Mouse (Mus musculus) heart, embryonic 14.5 days (tissue): ENCODE data around the gene Mall. TPM values are rescaled to one million over a fixed set of nuclear protein-coding genes. Genes with fewer than 3 reads are reported as not detected.

ENCODE experiments used
- ATAC-seq: fragments of 200-750 bp; cut with Nextera tagmentation; 2 replicates; pipeline ENCODE4 v1.8.0; 2017; ENCODE audit warnings: low read depth, moderate TSS enrichment; ENCODE audit not compliant: insufficient number of reproducible peaks, insufficient read depth, low FRiP score
- H3K27ac ChIP-seq, 2 experiments: fragments of 200-500 bp in 1 of 2; fragments of 300-500 bp in 1 of 2; sonication (generic) in 1 of 2; replicated peaks in 1 of 2; 2 replicates each; pipeline ENCODE4 v1.5.1; 2012 to 2014; ENCODE audit warnings: low read depth in 2 of 2, low read length in 2 of 2, control low read depth in 1 of 2, mild to moderate bottlenecking in 1 of 2, mixed read lengths in 1 of 2; ENCODE audit not compliant: control insufficient read depth in 1 of 2, insufficient read depth in 1 of 2
- H3K27me3 ChIP-seq: fragments of 300-500 bp; sonication (generic); 2 replicates; pipeline ENCODE4 v1.6.1; 2014; ENCODE audit warnings: mild to moderate bottlenecking, low read length, control low read depth; ENCODE audit not compliant: control insufficient read depth, insufficient read depth
- H3K36me3 ChIP-seq: fragments of 300-500 bp; sonication (generic); 2 replicates; pipeline ENCODE4 v1.6.1; 2014; ENCODE audit warnings: mild to moderate bottlenecking, control low read depth, low read length, mixed read lengths; ENCODE audit not compliant: control insufficient read depth, insufficient read depth
- H3K4me1 ChIP-seq, 2 experiments: fragments of 200-500 bp in 1 of 2; fragments of 300-500 bp in 1 of 2; sonication (generic) in 1 of 2; 2 replicates each; pipeline ENCODE4 v1.6.1; 2012 to 2014; ENCODE audit warnings: low read length in 2 of 2, control low read depth in 1 of 2, mixed read lengths in 1 of 2; ENCODE audit not compliant: control insufficient read depth in 2 of 2, insufficient read depth in 2 of 2
- H3K4me2 ChIP-seq: fragments of 300-500 bp; sonication (generic); 2 replicates; pipeline ENCODE4 v1.6.1; 2014; ENCODE audit warnings: mild to moderate bottlenecking, low read length
- H3K4me3 ChIP-seq, 2 experiments: fragments of 200-500 bp in 1 of 2; fragments of 300-500 bp in 1 of 2; sonication (generic) in 1 of 2; 2 replicates each; pipeline ENCODE4 v1.5.1; 2012 to 2014; ENCODE audit warnings: low read length in 2 of 2, mild to moderate bottlenecking in 2 of 2, control low read depth in 1 of 2, low read depth in 1 of 2, moderate library complexity in 1 of 2; ENCODE audit not compliant: control insufficient read depth in 1 of 2, insufficient read depth in 1 of 2
- H3K9ac ChIP-seq: fragments of 300-500 bp; sonication (generic); 2 replicates; pipeline ENCODE4 v1.6.1; 2014; ENCODE audit warnings: mild to moderate bottlenecking, low read length
- H3K9me3 ChIP-seq: fragments of 300-500 bp; sonication (generic); 2 replicates; pipeline ENCODE4 v1.6.1; 2016; ENCODE audit warnings: low read length, control low read depth; ENCODE audit not compliant: control insufficient read depth
- WGBS: fragments of 180-500 bp; shearing (Covaris S2); extraction: QIAGEN DNeasy Blood & Tissue Kit; methylation state at CpG from one replicate; pipeline ENCODE4 v1.1.7; 2014; 5-methylcytosine and 5-hydroxymethylcytosine counted together
- polyA plus RNA-seq: library from polyadenylated mRNA; unstranded; fragments of >200 nt; fragmentation: Nextera tagmentation; extraction: Ambion mirVana; gene quantifications from 2 replicates; pipeline ENCODE4 v1.2.1, GENCODE M21; 2014

The Mall gene
- polyA plus RNA-seq, 1 experiment from 2014 or later: 7.2 TPM

- H3K4me1 ChIP-seq: no peaks in the 10 kb centered on the region
- no peak overlapping the region for H3K4me3 ChIP-seq
- no peak overlapping the region for H3K4me2 ChIP-seq
- H3K27me3 ChIP-seq: no peaks in the 10 kb centered on the region
- H3K27ac ChIP-seq: no peak overlapping the region
- H3K9ac ChIP-seq: no peak overlapping the region
- H3K9me3 ChIP-seq: no peaks in the 10 kb centered on the region
- WGBS: 61% methylated on average over 3 of the region's 3 CpGs
- H3K36me3 ChIP-seq: no peaks in the 10 kb centered on the region
- ATAC-seq: no peak
Observed at GRCm38 (mm10) chr2:127708060-127708459, 21.7 kb downstream of the Mall start.

- H3K4me3 ChIP-seq: no peak overlapping the region
- H3K4me1 ChIP-seq: no peaks in the 10 kb centered on the region
- no peak for ATAC-seq
- no peak overlapping the region for H3K9ac ChIP-seq
- H3K27me3 ChIP-seq: no peaks in the 10 kb centered on the region
- no peaks in the 10 kb centered on the region for H3K36me3 ChIP-seq
- no peak overlapping the region for H3K27ac ChIP-seq
- H3K9me3 ChIP-seq: no peaks in the 10 kb centered on the region
- 85% methylated on average over 6 of the region's 6 CpGs for WGBS
- no peak overlapping the region for H3K4me2 ChIP-seq
Observed at GRCm38 (mm10) chr2:127705267-127705666, 24.5 kb downstream of the Mall start.

DNA sequence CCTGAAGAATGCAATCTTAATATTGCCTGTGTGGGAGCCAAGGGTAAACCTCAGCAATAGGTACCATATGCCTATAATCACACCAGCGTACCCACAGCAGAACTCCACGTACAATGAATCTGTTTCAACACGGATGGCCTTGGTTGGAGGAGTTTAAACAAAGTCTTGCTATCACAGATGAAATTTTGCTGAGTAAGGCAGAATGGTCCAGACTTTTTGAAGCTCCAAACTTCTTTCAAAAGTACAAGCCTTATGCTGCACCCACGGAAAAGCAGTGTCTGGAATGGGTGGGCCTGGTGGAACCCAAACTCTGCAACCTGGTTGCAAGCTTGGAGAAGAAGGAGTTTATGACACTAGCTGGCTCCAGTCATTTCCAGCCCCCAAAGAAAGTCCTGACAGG is 40.5 kb downstream of the Mall start:
- no peaks in the 10 kb centered on the region for H3K4me1 ChIP-seq
- no peak overlapping the region for H3K9ac ChIP-seq
- 80% methylated on average over 4 of the region's 4 CpGs for WGBS
- ATAC-seq: no peak
- H3K27ac ChIP-seq: no peak overlapping the region
- no peaks in the 10 kb centered on the region for H3K36me3 ChIP-seq
- no peaks in the 10 kb centered on the region for H3K9me3 ChIP-seq
- H3K27me3 ChIP-seq: no peaks in the 10 kb centered on the region
- H3K4me2 ChIP-seq: no peak overlapping the region
- H3K4me3 ChIP-seq: no peak overlapping the region

DNA sequence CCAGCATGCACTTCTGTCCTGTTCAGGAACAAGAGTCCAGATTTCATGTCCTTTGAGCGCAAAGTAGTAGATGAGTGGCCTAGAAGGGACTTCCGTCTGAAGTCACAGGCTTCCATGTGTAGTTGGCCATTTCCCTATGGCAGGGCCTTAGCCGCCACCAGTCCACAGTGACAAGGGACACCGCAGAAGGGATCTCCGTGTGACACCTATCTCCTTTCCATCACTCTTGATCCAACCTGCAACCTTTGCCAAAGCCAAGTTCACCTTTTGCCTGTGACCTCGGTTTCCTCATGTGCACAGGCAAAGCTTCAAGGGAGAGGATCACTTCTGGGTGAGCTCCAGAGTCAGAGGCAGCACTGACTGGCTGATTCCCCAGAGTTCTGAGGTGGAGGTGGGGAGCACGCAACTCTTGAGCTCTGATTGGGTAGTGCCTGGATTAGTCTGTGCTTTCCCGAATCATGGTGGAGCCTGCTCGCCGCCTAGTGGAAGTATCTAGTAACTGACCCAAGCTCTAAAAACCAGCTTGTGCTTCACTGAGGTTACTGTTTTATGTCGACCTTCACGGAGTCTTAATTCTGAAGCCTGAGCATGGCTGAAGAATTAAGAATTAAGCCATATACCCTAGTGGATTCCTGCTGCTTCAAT is 45.9 kb downstream of the Mall start:
- Histone ChIP-seq H3K9ac (no peak overlapping the region), H3K36me3 (no peaks in the 10 kb centered on the region), H3K9me3 (no peaks in the 10 kb centered on the region), H3K27ac (no peak overlapping the region), H3K27me3 (no peaks in the 10 kb centered on the region), H3K4me3 (no peak overlapping the region), H3K4me1 (peaks cover 0 to 2% of the 10 kb centered on the region in 2 experiments; a peak in 1 of 4 replicates), H3K4me2 (no peak overlapping the region)
- WGBS: 34% methylated on average over 12 of the region's 12 CpGs
- ATAC-seq: no peak

DNA sequence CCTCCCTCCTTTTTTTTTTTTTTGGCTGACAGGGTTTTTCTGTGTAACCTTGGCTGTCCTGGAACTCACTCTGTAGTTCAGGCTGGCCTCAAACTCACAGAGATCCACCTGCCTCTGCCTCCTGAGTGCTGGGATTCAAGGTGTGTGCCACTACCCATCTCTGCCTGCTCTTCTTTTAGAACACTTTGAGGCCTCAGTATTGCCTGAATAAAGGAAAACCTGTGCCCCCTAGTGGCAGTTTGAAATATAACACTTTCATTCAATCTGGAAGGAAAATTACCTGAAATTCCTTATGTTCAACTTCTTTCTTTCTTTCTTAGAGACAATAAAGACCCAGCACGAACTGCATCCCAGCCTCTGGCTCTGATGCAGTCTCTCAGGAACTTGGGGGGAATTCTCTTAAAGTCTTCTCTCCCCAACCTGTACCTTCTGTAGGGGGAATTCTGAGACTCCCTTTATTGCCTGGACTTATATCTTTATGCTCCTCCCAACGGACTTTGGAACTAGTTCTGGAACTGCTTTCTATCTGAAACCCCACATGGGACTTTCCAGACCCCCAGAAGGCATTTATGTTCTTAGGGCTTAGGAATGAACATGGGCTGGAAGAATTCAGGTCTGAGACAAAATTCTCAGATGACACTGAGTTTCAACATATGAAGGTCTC is 61.8 kb downstream of the Mall start:
- H3K9me3 ChIP-seq: no peaks in the 10 kb centered on the region
- peaks cover 8% of the 10 kb centered on the region; the same call in 1 of the 2 replicates for H3K27me3 ChIP-seq
- H3K27ac ChIP-seq: no peak overlapping the region
- no peak overlapping the region for H3K9ac ChIP-seq
- ATAC-seq: no peak
- no peak overlapping the region for H3K4me3 ChIP-seq
- no peaks in the 10 kb centered on the region for H3K36me3 ChIP-seq
- no peak overlapping the region for H3K4me2 ChIP-seq
- 22% methylated on average over 2 of the region's 2 CpGs for WGBS
- H3K4me1 ChIP-seq: no peaks in the 10 kb centered on the region

GRCm38 (mm10) chr2:127667015-127667414 is 62.7 kb downstream of the Mall start:
- Histone ChIP-seq H3K4me3 (no peak overlapping the region), H3K9me3 (no peaks in the 10 kb centered on the region), H3K36me3 (no peaks in the 10 kb centered on the region), H3K4me1 (no peaks in the 10 kb centered on the region), H3K4me2 (no peak overlapping the region), H3K27me3 (peaks cover 8% of the 10 kb centered on the region; the same call in 1 of the 2 replicates), H3K9ac (no peak overlapping the region), H3K27ac (no peak overlapping the region)
- no peak for ATAC-seq

GRCm38 (mm10) chr2:127662708-127663107 is 67.0 kb downstream of the Mall start:
- no peak for ATAC-seq
- Histone ChIP-seq H3K4me3 (no peak overlapping the region), H3K27ac (no peak overlapping the region), H3K9ac (no peak overlapping the region), H3K36me3 (no peaks in the 10 kb centered on the region), H3K27me3 (peaks cover 8% of the 10 kb centered on the region; the same call in 1 of the 2 replicates), H3K9me3 (no peaks in the 10 kb centered on the region), H3K4me2 (no peak overlapping the region), H3K4me1 (no peaks in the 10 kb centered on the region)
- 70% methylated on average over 1 of the region's 2 CpGs for WGBS
